In the genomic region with DNA sequence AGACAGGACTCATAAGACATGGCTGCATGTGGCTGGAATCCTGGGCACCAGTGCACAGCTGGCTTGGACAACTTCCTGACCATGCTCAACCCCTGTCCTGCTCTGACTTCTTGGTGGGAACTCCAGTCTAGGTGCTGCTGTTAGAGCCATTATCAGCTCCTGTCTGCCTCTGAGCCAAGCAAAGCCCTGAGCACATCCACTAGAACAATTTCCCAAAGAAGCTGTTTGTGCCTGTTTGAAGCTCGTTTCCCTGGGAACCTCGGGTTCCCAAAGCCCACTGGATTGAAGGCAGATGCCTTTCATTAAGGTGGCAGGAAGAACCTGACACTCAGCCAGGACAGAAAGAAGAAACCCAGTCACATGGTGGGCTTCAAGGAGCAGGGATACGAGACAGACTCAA, we compare ENCODE assay signal across 23 mouse cellular contexts. TPM values are rescaled to one million over a fixed set of nuclear protein-coding genes. Genes with fewer than 3 reads are reported as not detected.
DNase-seq lines count a peak whose midpoint lies in the region; ATAC-seq and TF ChIP-seq lines count a peak whose summit lies in the region.
"Had no signal": no experiment of that assay in that cellular context is flagged by ENCODE, and none has a peak within 500 bp of the region (broad histone marks: within the 10 kb centered on the region; RNA-seq: fewer than 3 reads in every experiment).

A gene (plus strand): TSS at position 355 of the 400 bp plus-strand sequence.

- no peak within 1 kb of the TSS for H3K4me2 ChIP-seq in hindbrain, embryonic 13.5 days
- H3K4me2 ChIP-seq: embryonic facial prominence, embryonic 12.5 days; heart, embryonic 13.5 days; liver, embryonic 13.5 days; lung, embryonic 15.5 days; neural tube, embryonic 13.5 days had no signal

- 54% methylated on average over 3 of the region's 3 CpGs for WGBS in hindbrain, embryonic 13.5 days
- 46% methylated on average over 3 of the region's 3 CpGs for WGBS in hindbrain, embryonic 10.5 days
- 15% methylated on average over 3 of the region's 3 CpGs for WGBS in limb, embryonic 10.5 days

- peak within 1 kb of the TSS; percentile 43 for H3K4me3 ChIP-seq in gastrocnemius, adult 2 months
- no peak within 1 kb of the TSS for H3K4me3 ChIP-seq in hindbrain, embryonic 13.5 days
- no peak within 1 kb of the TSS for H3K4me3 ChIP-seq in hindbrain, embryonic 10.5 days
- no peak within 1 kb of the TSS for H3K4me3 ChIP-seq in limb, embryonic 10.5 days
- H3K4me3 ChIP-seq: embryonic facial prominence, embryonic 12.5 days; heart, embryonic 13.5 days; left cerebral cortex, adult 2 months; liver, embryonic 13.5 days; lung, embryonic 15.5 days; neural tube, embryonic 13.5 days had no signal

- no peak for TF ChIP-seq CTCF in gastrocnemius, adult 2 months (IDR thresholded peaks at IDR 0.05)

- peaks cover 5% of the 10 kb centered on the region for H3K4me1 ChIP-seq in hindbrain, embryonic 13.5 days (replicated peaks)
- peaks cover 7% of the 10 kb centered on the region; the same call in 1 of the 2 replicates for H3K4me1 ChIP-seq in hindbrain, embryonic 10.5 days (replicated peaks)
- peaks cover 8% of the 10 kb centered on the region; the same call in 1 of the 2 replicates for H3K4me1 ChIP-seq in limb, embryonic 10.5 days
- H3K4me1 ChIP-seq: embryonic facial prominence, embryonic 12.5 days had no signal

- H3K27me3 ChIP-seq in hindbrain, embryonic 13.5 days = peaks cover 31% of the 10 kb centered on the region
- H3K27me3 ChIP-seq in hindbrain, embryonic 10.5 days (ENCODE audit: insufficient read depth, poor library complexity, severe bottlenecking) = no peaks in the 10 kb centered on the region; the same call in 1 of the 2 replicates
- H3K27me3 ChIP-seq in limb, embryonic 10.5 days (ENCODE audit: low read depth, poor library complexity, severe bottlenecking) = peaks cover 5% of the 10 kb centered on the region; the same call in 1 of the 2 replicates
- H3K27me3 ChIP-seq: lung, embryonic 15.5 days had no signal

- 0 out of 2 replicates have a peak within 1 kb of the TSS, but pooled peaks have one; percentile 35 for H3K9ac ChIP-seq in hindbrain, embryonic 13.5 days
- H3K9ac ChIP-seq: embryonic facial prominence, embryonic 12.5 days; forebrain, postnatal 0 days; heart, embryonic 13.5 days; liver, embryonic 13.5 days; lung, embryonic 15.5 days; neural tube, embryonic 13.5 days had no signal

- H3K9me3 ChIP-seq in hindbrain, embryonic 13.5 days = no peaks in the 10 kb centered on the region
- H3K9me3 ChIP-seq in hindbrain, embryonic 10.5 days = no peaks in the 10 kb centered on the region
- no peaks in the 10 kb centered on the region for H3K9me3 ChIP-seq in limb, embryonic 10.5 days (replicated peaks)
- H3K9me3 ChIP-seq: embryonic facial prominence, embryonic 12.5 days; G1E; heart, embryonic 13.5 days; liver, embryonic 13.5 days; lung, embryonic 15.5 days; neural tube, embryonic 13.5 days had no signal

- ATAC-seq in hindbrain, embryonic 13.5 days (ENCODE audit: low FRiP score) = no peak
- ATAC-seq: forebrain, postnatal 0 days had no signal

- DNase-seq in gastrocnemius, adult 2 months = no peak
- no peak for DNase-seq in gastrocnemius, postnatal 4 days (ENCODE audit: low spot score in 2 of 2)
- DNase-seq in hindbrain, embryonic 10.5 days (ENCODE audit: low spot score) = no peak
- DNase-seq in MN1 (ENCODE audit: low spot score) = peak; percentile 35
- DNase-seq in limb, embryonic 10.5 days (ENCODE audit: low spot score) = no peak
- DNase-seq in thymus, postnatal 10 days (ENCODE audit: low spot score in 2 of 2) = no peak
- DNase-seq: adrenal gland, postnatal 25 days; cerebellum, adult 11 months; cerebellum, postnatal 10 days; forebrain, postnatal 0 days; kidney, adult 2 months; kidney, postnatal 14 days; left cerebral cortex, postnatal 4 days; liver, embryonic 13.5 days; lung, postnatal 4 days; thymus, postnatal 36 days had no signal

- intact Hi-C loops in gastrocnemius, adult 2 months (cut with DNase I) = no loop called here

- no peaks in the 10 kb centered on the region for H3K36me3 ChIP-seq in hindbrain, embryonic 13.5 days
- no peaks in the 10 kb centered on the region for H3K36me3 ChIP-seq in hindbrain, embryonic 10.5 days
- no peaks in the 10 kb centered on the region for H3K36me3 ChIP-seq in limb, embryonic 10.5 days
- H3K36me3 ChIP-seq: embryonic facial prominence, embryonic 12.5 days; G1E; heart, embryonic 13.5 days; liver, embryonic 13.5 days; lung, embryonic 15.5 days; neural tube, embryonic 13.5 days had no signal

- peak within 1 kb of the TSS; percentile 66 for H3K27ac ChIP-seq in gastrocnemius, adult 2 months
- H3K27ac ChIP-seq in hindbrain, embryonic 13.5 days = no peak within 1 kb of the TSS
- H3K27ac ChIP-seq in hindbrain, embryonic 10.5 days = no peak within 1 kb of the TSS
- H3K27ac ChIP-seq in limb, embryonic 10.5 days = peak within 1 kb of the TSS; percentile 17; the same call in 1 of the 2 replicates
- H3K27ac ChIP-seq: embryonic facial prominence, embryonic 12.5 days; heart, embryonic 13.5 days; left cerebral cortex, adult 2 months; liver, embryonic 13.5 days; lung, embryonic 15.5 days; neural tube, embryonic 13.5 days had no signal

RNA-seq across cellular contexts. Expression of the gene that starts here (rescaled TPM):
- total RNA-seq in gastrocnemius, adult 2 months (2021) = 1 to 10 TPM; 2.2 to 6.1 TPM
- 10 to 100 TPM in 1 of 2 experiments, 1 to 10 TPM in 1; 6.0 to 12.6 TPM for total RNA-seq in gastrocnemius, postnatal 4 days (2021)
- polyA plus RNA-seq in hindbrain, embryonic 13.5 days (2015; fragmentation: Nextera tagmentation; extraction: Ambion mirVana) = not detected in 2 replicates
- not detected in 2 replicates for polyA plus RNA-seq in hindbrain, embryonic 10.5 days (2016; fragmentation: Nextera tagmentation; extraction: Ambion mirVana)
- 0.18 and 0.23 TPM in 2 replicates for polyA plus RNA-seq in limb, embryonic 10.5 days (2016; fragmentation: Nextera tagmentation; extraction: Ambion mirVana)
- total RNA-seq: adrenal gland, postnatal 25 days had no signal
- polyA plus RNA-seq: G1E; kidney, adult 2 months; liver, embryonic 13.5 days; neural tube, embryonic 13.5 days had no signal

Comparison
In these comparisons a context has a peak if more than half of its experiments do, and no peak if none do; other contexts are left out.
1. H3K27ac ChIP-seq: peak in gastrocnemius, adult 2 months (single experiment) and limb, embryonic 10.5 days (single experiment); none in hindbrain, embryonic 13.5 days (single experiment) and hindbrain, embryonic 10.5 days (single experiment).